Mouse (Mus musculus): ENCODE measurements around the gene Cphx1. TPM values are rescaled to one million over a fixed set of nuclear protein-coding genes. Genes with fewer than 3 reads are reported as not detected.

Gene Cphx1
- total RNA-seq (2023) = not detected

GRCm38 (mm10) chr14:25938004-25938403, at the start of gene Cphx1:
Gene Cphx1 (plus strand): TSS chr14:25938304.

GRCm38 (mm10) chr14:25903000-25903399, 35.1 kb upstream of the Cphx1 start, which contains the start of gene Plac9a:
Gene Plac9a (minus strand): TSS chr14:25903100.

GRCm38 (mm10) chr14:25927562-25927881, 10.6 kb upstream of the Cphx1 start, which contains the start of gene Tmem254a:
Gene Tmem254a (minus strand): TSS chr14:25927672.

GRCm38 (mm10) chr14:25978371-25979241, 40.5 kb downstream of the Cphx1 start, which contains the start of gene Duxbl1:
Gene Duxbl1 (plus strand): TSS chr14:25978577.

Other genes with a start within 250 kb of the Cphx1 start
- gene Ppif, start 244.2 kb upstream of the Cphx1 start, total RNA-seq (2023) = 10 to 100 TPM; 16.0 to 16.4 TPM
- 10 to 100 TPM; 36.3 to 37.7 TPM for gene Zcchc24, start 169.3 kb upstream of the Cphx1 start, total RNA-seq (2023)
- gene Anxa11, start 96.1 kb upstream of the Cphx1 start, total RNA-seq (2023) = 100 to 1,000 TPM; 104 to 106 TPM
- not detected for gene Plac9a, start 35.2 kb upstream of the Cphx1 start, total RNA-seq (2023)
- 1 to 10 TPM in 1 of 2 experiments, under 1 TPM in 1; 0.55 to 1.2 TPM for gene Tmem254a, start 10.6 kb upstream of the Cphx1 start, total RNA-seq (2023)
- gene Duxbl1, start 40.3 kb downstream of the Cphx1 start, total RNA-seq (2023) = not detected
- gene Gm9780, start 104.4 kb downstream of the Cphx1 start, total RNA-seq (2023) = under 1 TPM in 1 of 2 experiments, not detected in 1; 0.47 TPM
- 10 to 100 TPM in 1 of 2 experiments, 1 to 10 TPM in 1; 1.5 to 11.5 TPM for gene Tmem254c, start 129.1 kb downstream of the Cphx1 start, total RNA-seq (2023)
- gene Cphx2, start 143.2 kb downstream of the Cphx1 start, total RNA-seq (2023) = not detected
- gene Cphx3, start 144.0 kb downstream of the Cphx1 start, total RNA-seq (2023) = not detected
- not detected for gene Duxbl2, start 180.0 kb downstream of the Cphx1 start, total RNA-seq (2023)
- not detected for gene Plac9b, start 244.2 kb downstream of the Cphx1 start, total RNA-seq (2023)